Mouse (Mus musculus): ENCODE measurements at regions not wholly inside any gene's neighbourhood (a gene's known extent, or its start where the extent isn't known, plus 50 kb on each side); places are given as distances from the start of the nearest gene placed in this dataset.
"Not testable (repeated sequence)": the region's sequence is repeated elsewhere in the genome, so short reads cannot be mapped to it uniquely, and the experiment has no call there.

- not testable (repeated sequence) for H3K9me3 ChIP-seq; H3K36me3 ChIP-seq (replicated peaks; ENCODE audit: low read length); H3K27me3 ChIP-seq (replicated peaks); H3K4me3 ChIP-seq (replicated peaks)
- peaks cover 12% of the 10 kb centered on the region; the same call in 1 of the 2 replicates for H3K4me1 ChIP-seq
Measured at GRCm38 (mm10) chr4:3497392-3497791, 312.2 kb upstream of the Vmn1r3 start.

DNA sequence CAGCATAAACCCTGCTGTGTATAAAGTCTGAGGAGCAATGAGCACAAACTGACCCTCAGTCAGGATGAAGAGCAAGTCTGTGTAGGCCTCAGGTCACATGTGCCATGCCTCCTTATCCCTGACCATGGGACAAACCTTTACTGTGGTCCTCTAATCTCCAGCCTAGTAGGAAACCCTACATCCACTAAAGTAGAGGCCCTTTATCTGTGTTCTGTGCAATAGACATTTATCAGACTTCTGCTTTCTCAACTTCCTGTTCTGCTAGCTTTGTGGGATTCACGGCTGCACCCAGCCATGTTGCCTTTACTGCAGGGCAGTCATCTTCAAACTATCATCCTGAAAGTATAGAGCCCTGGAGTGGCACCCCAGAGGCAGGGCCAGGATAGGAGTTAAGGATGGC is 310.8 kb upstream of the Vmn1r3 start:
- not testable (repeated sequence) for H3K4me1 ChIP-seq; H3K4me3 ChIP-seq (replicated peaks); H3K9me3 ChIP-seq; H3K36me3 ChIP-seq (replicated peaks; ENCODE audit: low read length); H3K27me3 ChIP-seq (replicated peaks)

DNA sequence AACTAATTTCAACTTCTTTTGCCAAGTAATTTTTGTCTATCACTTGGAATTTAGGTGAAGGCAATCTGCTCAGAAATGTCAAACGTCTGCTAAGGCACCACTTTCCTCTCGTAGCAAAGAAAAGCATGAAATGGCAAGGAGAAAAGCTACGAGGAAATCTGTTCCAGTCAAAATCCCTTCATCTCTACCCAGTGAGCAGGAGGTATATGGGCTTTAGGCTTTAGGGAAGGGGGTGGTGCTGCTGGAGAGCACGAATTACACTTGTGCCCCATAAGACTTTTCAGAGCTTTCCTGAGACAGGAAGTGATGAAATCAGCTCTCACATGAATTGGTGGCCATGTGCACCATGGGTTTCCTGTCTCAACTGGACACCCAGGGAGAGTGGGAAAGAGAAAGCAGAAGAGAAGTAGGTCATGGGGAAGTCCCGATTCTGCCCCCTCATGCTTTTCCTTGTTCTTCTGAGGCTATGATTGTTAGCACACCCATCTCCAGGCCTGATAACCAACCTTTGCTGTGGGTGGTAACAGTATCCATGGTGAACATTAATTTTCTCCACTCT is 309.0 kb upstream of the Vmn1r3 start:
- H3K4me3 ChIP-seq (replicated peaks); H3K9me3 ChIP-seq; H3K36me3 ChIP-seq (replicated peaks; ENCODE audit: low read length); H3K27me3 ChIP-seq (replicated peaks); H3K4me1 ChIP-seq: not testable (repeated sequence)

DNA sequence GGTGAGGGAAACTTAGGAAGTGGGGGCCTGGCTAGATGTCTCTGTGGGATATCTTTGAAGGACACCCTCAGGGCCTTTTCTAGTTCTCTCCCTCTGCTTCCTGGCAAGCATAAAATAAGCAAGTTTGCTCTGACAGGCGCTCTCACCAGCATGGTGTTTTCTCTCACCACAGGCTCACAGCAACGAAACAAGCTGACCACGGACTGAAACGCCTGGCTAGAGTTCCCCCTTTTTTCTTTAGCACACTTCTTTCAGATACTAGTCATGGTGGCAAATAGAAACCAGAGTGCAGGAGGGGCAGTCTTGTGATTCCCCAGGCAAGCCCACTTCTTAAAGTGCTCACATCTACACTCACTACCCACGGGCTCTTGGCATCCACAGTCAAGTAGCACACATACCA is 305.7 kb upstream of the Vmn1r3 start:
- not testable (repeated sequence) for H3K4me3 ChIP-seq (replicated peaks); H3K4me1 ChIP-seq; H3K36me3 ChIP-seq (replicated peaks; ENCODE audit: low read length); H3K27me3 ChIP-seq (replicated peaks)
- H3K9me3 ChIP-seq = peaks cover 18% of the 10 kb centered on the region

DNA sequence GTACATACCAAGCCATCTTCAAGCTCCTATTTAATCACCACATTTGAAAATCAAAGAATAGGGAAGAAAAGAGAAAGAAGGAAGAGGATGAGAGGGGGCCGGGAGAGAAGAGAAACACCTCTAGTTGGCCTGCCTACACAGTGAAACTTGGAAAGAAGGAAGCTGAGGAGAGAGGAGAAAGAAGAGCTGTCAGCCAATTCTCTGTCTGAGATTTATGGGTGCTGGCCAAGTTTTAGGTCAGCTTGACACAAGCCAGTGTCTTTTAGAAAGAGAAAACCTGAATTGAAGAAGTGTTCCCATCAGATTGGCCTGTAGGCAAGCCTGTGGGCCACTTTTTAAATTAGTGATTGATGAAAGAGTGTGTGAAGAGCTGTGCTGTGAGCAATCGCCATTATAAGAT is 296.9 kb upstream of the Vmn1r3 start:
- Histone ChIP-seq H3K27me3 (replicated peaks) (no peaks in the 10 kb centered on the region), H3K9me3 (peaks cover 3% of the 10 kb centered on the region; the same call in 1 of the 2 replicates), H3K4me1 (no peaks in the 10 kb centered on the region), H3K4me3 (replicated peaks) (no peak overlapping the region), H3K36me3 (replicated peaks; ENCODE audit: low read length) (no peaks in the 10 kb centered on the region)
- TF ChIP-seq GATA1 (IDR thresholded peaks at IDR 0.05; ENCODE audit: borderline replicate concordance, low read length) (no peak), FLI1 (IDR thresholded peaks at IDR 0.05; ENCODE audit: low read length) (no peak)

DNA sequence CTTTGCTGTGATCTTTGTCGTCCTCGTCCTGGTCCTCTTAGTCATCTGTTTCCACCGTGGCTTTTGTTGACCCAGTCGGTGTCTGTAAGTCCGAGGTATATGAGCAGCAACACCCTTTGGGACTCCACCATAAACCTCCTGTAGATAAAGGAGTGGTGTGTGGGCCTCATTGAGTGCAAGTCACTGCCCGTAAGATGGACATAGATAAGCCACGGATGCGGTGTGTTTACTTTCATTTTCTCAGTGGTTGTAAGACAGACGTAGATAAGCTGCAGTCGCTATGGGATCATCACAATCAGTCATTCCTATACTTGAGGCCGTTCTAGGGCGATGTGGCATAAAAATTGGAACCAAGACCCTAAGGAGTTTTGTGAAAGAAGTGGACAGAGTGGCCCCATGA is 271.6 kb upstream of the Vmn1r3 start:
- Histone ChIP-seq H3K4me1 (no peaks in the 10 kb centered on the region), H3K9me3 (peaks cover 35% of the 10 kb centered on the region), H3K36me3 (replicated peaks; ENCODE audit: low read length) (peaks cover 3% of the 10 kb centered on the region), H3K27me3 (replicated peaks) (no peaks in the 10 kb centered on the region), H3K4me3 (replicated peaks) (no peak overlapping the region)
- TF ChIP-seq GATA1 (IDR thresholded peaks at IDR 0.05; ENCODE audit: borderline replicate concordance, low read length) (no peak), FLI1 (IDR thresholded peaks at IDR 0.05; ENCODE audit: low read length) (no peak)

DNA sequence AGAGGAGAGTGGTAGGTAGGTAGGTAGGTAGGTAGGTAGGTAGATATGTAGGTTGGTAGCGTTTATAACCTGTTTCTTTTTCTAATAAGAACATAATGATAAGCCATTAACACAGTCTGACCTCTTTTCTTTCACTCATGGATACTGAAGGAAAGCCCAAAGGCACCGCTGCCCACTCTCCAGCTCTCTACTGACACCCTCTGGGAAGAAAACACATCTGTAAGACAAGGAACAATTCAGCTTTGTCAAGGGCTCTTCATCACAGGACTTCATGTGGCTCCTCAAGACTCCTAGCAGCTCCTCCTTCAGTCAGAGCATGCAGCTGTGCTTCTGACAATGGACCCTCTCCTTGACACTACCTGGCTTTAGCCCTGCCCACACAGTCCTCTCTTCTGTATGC is 252.2 kb upstream of the Vmn1r3 start:
- H3K9me3 ChIP-seq; H3K4me3 ChIP-seq (replicated peaks); H3K4me1 ChIP-seq; H3K27me3 ChIP-seq (replicated peaks); H3K36me3 ChIP-seq (replicated peaks; ENCODE audit: low read length): not testable (repeated sequence)

DNA sequence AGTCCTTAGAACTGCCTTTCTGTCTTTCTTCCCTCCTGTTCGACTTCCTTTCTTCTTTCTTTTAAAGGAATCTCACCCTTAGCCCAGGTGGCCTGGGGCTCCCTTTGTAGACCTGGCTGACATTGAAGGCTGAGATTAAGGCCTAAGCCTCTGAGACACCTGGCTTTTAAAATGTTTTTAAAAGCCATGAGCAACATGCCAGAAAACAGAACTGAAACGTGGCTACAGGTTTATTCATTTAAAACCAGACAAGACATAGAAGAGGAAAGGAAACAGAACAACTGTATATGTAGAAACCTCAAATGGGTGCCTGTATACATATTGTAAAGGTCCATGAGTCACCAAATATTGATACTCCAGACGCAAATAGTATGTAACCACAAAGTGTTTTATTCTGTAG is 242.8 kb upstream of the Vmn1r3 start:
- no peaks in the 10 kb centered on the region for H3K4me1 ChIP-seq
- H3K36me3 ChIP-seq (replicated peaks; ENCODE audit: low read length) = no peaks in the 10 kb centered on the region
- no peaks in the 10 kb centered on the region for H3K9me3 ChIP-seq
- TF ChIP-seq FLI1 (IDR thresholded peaks at IDR 0.05; ENCODE audit: low read length) = no peak
- TF ChIP-seq GATA1 (IDR thresholded peaks at IDR 0.05; ENCODE audit: borderline replicate concordance, low read length) = no peak
- H3K27me3 ChIP-seq (replicated peaks) = no peaks in the 10 kb centered on the region
- no peak overlapping the region for H3K4me3 ChIP-seq (replicated peaks)

GRCm38 (mm10) chr4:3419920-3420499 is 234.9 kb upstream of the Vmn1r3 start:
- TF ChIP-seq FLI1 (IDR thresholded peaks at IDR 0.05; ENCODE audit: low read length) (no peak), GATA1 (IDR thresholded peaks at IDR 0.05; ENCODE audit: borderline replicate concordance, low read length) (no peak)
- no peaks in the 10 kb centered on the region for H3K36me3 ChIP-seq (replicated peaks; ENCODE audit: low read length)
- peaks cover 3% of the 10 kb centered on the region for H3K27me3 ChIP-seq (replicated peaks)
- no peaks in the 10 kb centered on the region for H3K9me3 ChIP-seq
- H3K4me3 ChIP-seq (replicated peaks) = no peak overlapping the region
- H3K4me1 ChIP-seq = peaks cover 12% of the 10 kb centered on the region

DNA sequence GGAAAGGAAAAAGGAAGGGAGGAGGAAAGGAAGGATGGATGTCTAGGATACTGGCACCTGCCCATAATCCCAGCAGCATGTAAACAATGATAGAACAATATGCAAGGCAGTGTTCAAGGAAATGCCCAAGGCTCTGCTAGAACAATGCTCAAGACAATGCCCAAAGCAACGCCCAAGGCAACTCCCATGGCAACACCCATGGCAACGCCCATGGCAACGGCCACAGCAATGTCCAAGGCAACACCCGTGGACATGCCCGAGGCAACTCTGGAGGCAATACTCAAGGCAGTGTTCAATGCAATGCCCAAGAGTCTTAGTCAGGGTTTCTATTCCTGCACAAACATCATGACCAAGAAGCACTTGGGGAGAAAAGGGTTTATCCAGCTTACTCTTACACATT is 231.5 kb upstream of the Vmn1r3 start:
- H3K36me3 ChIP-seq (replicated peaks; ENCODE audit: low read length) = no peaks in the 10 kb centered on the region
- no peak for TF ChIP-seq FLI1 (IDR thresholded peaks at IDR 0.05; ENCODE audit: low read length)
- no peak for TF ChIP-seq GATA1 (IDR thresholded peaks at IDR 0.05; ENCODE audit: borderline replicate concordance, low read length)
- H3K4me3 ChIP-seq (replicated peaks) = no peak overlapping the region
- peaks cover 29% of the 10 kb centered on the region for H3K4me1 ChIP-seq
- peaks cover 3% of the 10 kb centered on the region for H3K27me3 ChIP-seq (replicated peaks)
- no peaks in the 10 kb centered on the region for H3K9me3 ChIP-seq

- not testable (repeated sequence) for H3K36me3 ChIP-seq (replicated peaks; ENCODE audit: low read length); H3K27me3 ChIP-seq (replicated peaks); H3K9me3 ChIP-seq; H3K4me3 ChIP-seq (replicated peaks)
- peaks cover 29% of the 10 kb centered on the region for H3K4me1 ChIP-seq
Measured at GRCm38 (mm10) chr4:3414442-3415022, 229.4 kb upstream of the Vmn1r3 start.

Measured in megakaryocyte, embryonic 14.5 days (primary cell).